Mouse (Mus musculus): ENCODE results near the gene Gna12. TPM values are rescaled to one million over a fixed set of nuclear protein-coding genes. Genes with fewer than 3 reads are reported as not detected.

Gna12 gene
- polyA plus RNA-seq, 1 experiment = 49.5 TPM

DNA sequence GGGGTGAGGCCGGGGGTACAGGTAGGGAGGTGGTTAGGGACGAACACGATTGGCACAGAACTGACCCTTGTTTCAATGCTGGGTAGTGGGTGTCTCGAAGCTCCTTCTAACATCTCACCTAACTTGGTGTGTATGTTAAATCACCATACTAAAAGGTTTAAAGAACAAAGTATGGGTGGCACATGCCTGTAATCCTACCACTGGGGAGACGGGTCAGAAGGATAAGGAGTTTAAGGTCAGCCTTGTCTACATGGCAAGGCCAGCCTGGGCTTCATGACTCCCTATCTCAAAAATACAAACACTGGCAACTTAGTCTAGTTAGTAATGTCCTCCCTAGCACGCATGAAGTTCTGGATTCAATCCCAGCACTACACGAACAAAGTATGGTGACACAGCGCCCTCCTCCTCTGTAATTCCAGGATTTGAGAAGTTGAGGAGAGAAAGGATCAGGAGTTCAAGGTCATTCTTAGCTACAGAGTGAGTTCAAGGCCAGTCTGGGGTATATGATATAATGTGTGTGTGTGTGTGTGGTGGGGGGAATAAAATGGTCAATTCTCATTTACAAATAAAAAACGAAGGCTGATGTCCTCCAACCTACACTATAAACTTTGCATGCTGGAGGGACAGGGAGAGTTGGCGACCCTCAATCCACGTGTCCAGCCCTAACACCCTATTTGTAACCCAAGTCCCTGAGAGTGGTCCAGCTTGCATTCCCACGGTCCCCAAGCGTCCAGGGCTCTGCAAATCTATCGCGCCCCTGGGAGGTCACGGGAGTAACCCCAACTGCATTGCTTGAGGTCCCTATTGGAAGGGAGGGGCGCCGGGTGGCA, 935 bp downstream of the Gna12 start:
- H3K27ac ChIP-seq (ENCODE audit: insufficient read depth, low read length) = no peak overlapping the region; the same call in 1 of the 2 replicates
- TF ChIP-seq POLR2A (IDR thresholded peaks at IDR 0.05; ENCODE audit: low read depth, low read length) (0 out of 2 replicates have a peak, but pooled peaks have one; percentile 15), CTCF (IDR thresholded peaks at IDR 0.05; ENCODE audit: borderline replicate concordance, insufficient read depth, low read length) (no peak)

GRCm38 (mm10) chr5:140828363-140828762, 1.9 kb downstream of the Gna12 start:
- Histone ChIP-seq H3K4me1 (ENCODE audit: control insufficient read depth, insufficient read depth, low read length) (peaks cover 10% of the 10 kb centered on the region), H3K27ac (ENCODE audit: insufficient read depth, low read length) (peak overlapping the region; percentile 43; the same call in 1 of the 2 replicates), H3K4me3 (ENCODE audit: insufficient read depth, low read length) (peak overlapping the region; percentile 28)
- TF ChIP-seq POLR2A (IDR thresholded peaks at IDR 0.05; ENCODE audit: low read depth, low read length) (no peak), CTCF (IDR thresholded peaks at IDR 0.05; ENCODE audit: borderline replicate concordance, insufficient read depth, low read length) (no peak)

More for the DNA sequence above, 935 bp downstream of the Gna12 start:
- Histone ChIP-seq H3K4me3 (ENCODE audit: insufficient read depth, low read length) (peak overlapping the region; percentile 91), H3K4me1 (ENCODE audit: control insufficient read depth, insufficient read depth, low read length) (peaks cover 10% of the 10 kb centered on the region)

- no peak overlapping the region; the same call in none of the 2 replicates for H3K4me3 ChIP-seq (ENCODE audit: insufficient read depth, low read length)
- peak overlapping the region; percentile 43; the same call in 1 of the 2 replicates for H3K27ac ChIP-seq (ENCODE audit: insufficient read depth, low read length)
- peaks cover 10% of the 10 kb centered on the region for H3K4me1 ChIP-seq (ENCODE audit: control insufficient read depth, insufficient read depth, low read length)
- TF ChIP-seq POLR2A (IDR thresholded peaks at IDR 0.05; ENCODE audit: low read depth, low read length) (no peak), CTCF (IDR thresholded peaks at IDR 0.05; ENCODE audit: borderline replicate concordance, insufficient read depth, low read length) (no peak)
These were observed 2.3 kb downstream of the Gna12 start for GRCm38 (mm10) chr5:140827896-140828295.

GRCm38 (mm10) chr5:140827413-140827812, 2.8 kb downstream of the Gna12 start:
- H3K4me3 ChIP-seq (ENCODE audit: insufficient read depth, low read length) = no peak overlapping the region
- H3K27ac ChIP-seq (ENCODE audit: insufficient read depth, low read length) = no peak overlapping the region
- no peak for TF ChIP-seq CTCF (IDR thresholded peaks at IDR 0.05; ENCODE audit: borderline replicate concordance, insufficient read depth, low read length)
- TF ChIP-seq POLR2A (IDR thresholded peaks at IDR 0.05; ENCODE audit: low read depth, low read length) = no peak
- peaks cover 10% of the 10 kb centered on the region for H3K4me1 ChIP-seq (ENCODE audit: control insufficient read depth, insufficient read depth, low read length)

DNA sequence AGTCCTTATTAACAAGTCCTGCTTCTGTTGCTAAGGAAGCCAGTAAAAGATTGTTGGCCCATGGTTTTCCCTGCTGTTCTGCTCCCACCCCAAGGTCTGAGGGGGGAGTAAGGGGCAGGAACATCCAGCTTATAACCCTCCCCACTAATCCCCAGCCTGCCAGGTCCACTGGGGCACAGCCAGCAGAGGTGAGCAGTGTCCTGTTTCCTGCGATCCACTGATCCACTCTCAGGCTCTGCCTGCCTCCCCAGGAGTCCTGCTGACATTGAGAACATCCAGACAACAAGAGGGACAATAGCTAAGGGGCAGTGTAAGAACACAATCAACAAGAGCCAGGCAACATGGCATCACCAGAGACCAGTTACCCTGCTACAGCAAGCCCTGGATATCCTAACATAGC, 3.4 kb downstream of the Gna12 start:
- TF ChIP-seq CTCF (IDR thresholded peaks at IDR 0.05; ENCODE audit: borderline replicate concordance, insufficient read depth, low read length) (no peak), POLR2A (IDR thresholded peaks at IDR 0.05; ENCODE audit: low read depth, low read length) (no peak)
- no peak overlapping the region for H3K27ac ChIP-seq (ENCODE audit: insufficient read depth, low read length)
- peaks cover 10% of the 10 kb centered on the region for H3K4me1 ChIP-seq (ENCODE audit: control insufficient read depth, insufficient read depth, low read length)
- H3K4me3 ChIP-seq (ENCODE audit: insufficient read depth, low read length) = no peak overlapping the region

- no peak overlapping the region for H3K27ac ChIP-seq (ENCODE audit: insufficient read depth, low read length)
- TF ChIP-seq CTCF (IDR thresholded peaks at IDR 0.05; ENCODE audit: borderline replicate concordance, insufficient read depth, low read length) = no peak
- no peak for TF ChIP-seq POLR2A (IDR thresholded peaks at IDR 0.05; ENCODE audit: low read depth, low read length)
- H3K4me1 ChIP-seq (ENCODE audit: control insufficient read depth, insufficient read depth, low read length) = peaks cover 10% of the 10 kb centered on the region
- H3K4me3 ChIP-seq (ENCODE audit: insufficient read depth, low read length) = no peak overlapping the region
These were observed 4.1 kb downstream of the Gna12 start for GRCm38 (mm10) chr5:140826118-140826517.

- H3K4me1 ChIP-seq (ENCODE audit: control insufficient read depth, insufficient read depth, low read length) = peaks cover 12% of the 10 kb centered on the region
- TF ChIP-seq POLR2A (IDR thresholded peaks at IDR 0.05; ENCODE audit: low read depth, low read length) = no peak
- TF ChIP-seq CTCF (IDR thresholded peaks at IDR 0.05; ENCODE audit: borderline replicate concordance, insufficient read depth, low read length) = no peak
- H3K4me3 ChIP-seq (ENCODE audit: insufficient read depth, low read length) = no peak overlapping the region
- no peak overlapping the region for H3K27ac ChIP-seq (ENCODE audit: insufficient read depth, low read length)
These were observed 6.1 kb downstream of the Gna12 start for GRCm38 (mm10) chr5:140824126-140824525.

GRCm38 (mm10) chr5:140823386-140823785, 6.8 kb downstream of the Gna12 start:
- H3K4me3 ChIP-seq (ENCODE audit: insufficient read depth, low read length) = no peak overlapping the region

DNA sequence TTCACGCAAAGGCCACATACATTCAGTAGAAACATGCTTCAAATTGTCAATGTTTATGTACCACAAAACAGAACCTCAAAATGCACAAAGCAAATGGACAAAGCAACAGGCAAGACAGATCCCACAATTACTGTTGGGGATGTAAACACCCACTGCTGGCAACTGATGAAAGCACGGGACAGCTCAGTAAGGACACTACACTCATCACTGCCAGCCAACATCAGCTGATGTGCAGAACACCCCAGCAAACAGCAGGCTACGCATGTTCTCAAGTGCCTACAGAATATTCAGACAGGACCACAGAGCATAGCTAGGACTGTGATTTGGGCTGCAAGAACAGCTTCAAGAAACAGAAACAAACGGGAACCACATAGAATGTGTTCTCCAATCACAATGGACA, 8.3 kb downstream of the Gna12 start:
- no peak overlapping the region for H3K27ac ChIP-seq (ENCODE audit: insufficient read depth, low read length)
- TF ChIP-seq CTCF (IDR thresholded peaks at IDR 0.05; ENCODE audit: borderline replicate concordance, insufficient read depth, low read length) (no peak), POLR2A (IDR thresholded peaks at IDR 0.05; ENCODE audit: low read depth, low read length) (no peak)
- H3K4me1 ChIP-seq (ENCODE audit: control insufficient read depth, insufficient read depth, low read length) = peaks cover 6% of the 10 kb centered on the region
- H3K4me3 ChIP-seq (ENCODE audit: insufficient read depth, low read length) = no peak overlapping the region

More at GRCm38 (mm10) chr5:140823386-140823785, 6.8 kb downstream of the Gna12 start:
- H3K27ac ChIP-seq (ENCODE audit: insufficient read depth, low read length) = no peak overlapping the region
- peaks cover 9% of the 10 kb centered on the region for H3K4me1 ChIP-seq (ENCODE audit: control insufficient read depth, insufficient read depth, low read length)
- TF ChIP-seq POLR2A (IDR thresholded peaks at IDR 0.05; ENCODE audit: low read depth, low read length) (no peak), CTCF (IDR thresholded peaks at IDR 0.05; ENCODE audit: borderline replicate concordance, insufficient read depth, low read length) (no peak)

GRCm38 (mm10) chr5:140820539-140820938, 9.7 kb downstream of the Gna12 start:
- no peak overlapping the region; the same call in 1 of the 2 replicates for H3K27ac ChIP-seq (ENCODE audit: insufficient read depth, low read length)
- peaks cover 4% of the 10 kb centered on the region for H3K4me1 ChIP-seq (ENCODE audit: control insufficient read depth, insufficient read depth, low read length)
- H3K4me3 ChIP-seq (ENCODE audit: insufficient read depth, low read length) = no peak overlapping the region
- TF ChIP-seq POLR2A (IDR thresholded peaks at IDR 0.05; ENCODE audit: low read depth, low read length) = no peak
